Mouse (Mus musculus) heart, adult 11 months (tissue): ENCODE results near the gene Ndufb5.

Experiments
- DNase-seq: peaks from one replicate; pipeline ENCODE4 v3.0.0; 2022

Gene Ndufb5

GRCm38 (mm10) chr3:32736244-32737171 lies at the start of gene Ndufb5:
Gene Ndufb5, plus strand, starts transcription at chr3:32736990.
- peak; percentile 100 for DNase-seq

- DNase-seq: peak; percentile 13
Measured at GRCm38 (mm10) chr3:32687156-32687555, 49.6 kb upstream of the Ndufb5 start.

GRCm38 (mm10) chr3:32689567-32689999 lies 47.2 kb upstream of the Ndufb5 start:
- peak; percentile 85 for DNase-seq

- peak; percentile 52 for DNase-seq
Measured at GRCm38 (mm10) chr3:32690008-32690407, 46.8 kb upstream of the Ndufb5 start.

GRCm38 (mm10) chr3:32690901-32691300 lies 45.9 kb upstream of the Ndufb5 start:
- peak; percentile 15 for DNase-seq

GRCm38 (mm10) chr3:32691841-32692240 lies 44.9 kb upstream of the Ndufb5 start:
- DNase-seq: peak; percentile 73

GRCm38 (mm10) chr3:32694211-32694610 lies 42.6 kb upstream of the Ndufb5 start:
- no peak for DNase-seq

- no peak for DNase-seq
Measured at GRCm38 (mm10) chr3:32694737-32695582, 41.8 kb upstream of the Ndufb5 start.

- DNase-seq: no peak
Measured at GRCm38 (mm10) chr3:32695583-32695980, 41.2 kb upstream of the Ndufb5 start.

GRCm38 (mm10) chr3:32698228-32698863 lies 38.4 kb upstream of the Ndufb5 start:
- DNase-seq: peak; percentile 97

- DNase-seq: peak; percentile 23
Measured at GRCm38 (mm10) chr3:32704021-32704420, 32.8 kb upstream of the Ndufb5 start.

- DNase-seq: peak; percentile 52
Measured at GRCm38 (mm10) chr3:32704632-32705031, 32.2 kb upstream of the Ndufb5 start.

GRCm38 (mm10) chr3:32705647-32706348 lies 31.0 kb upstream of the Ndufb5 start, which contains the start of gene Actl6a:
Gene Actl6a, plus strand, starts transcription at chr3:32706298.
- DNase-seq: peak; percentile 51

- no peak for DNase-seq
Measured at GRCm38 (mm10) chr3:32708052-32708367, 28.8 kb upstream of the Ndufb5 start.

- peak; percentile 100 for DNase-seq
Measured at GRCm38 (mm10) chr3:32708368-32709231, 28.2 kb upstream of the Ndufb5 start.

- no peak for DNase-seq
Measured at GRCm38 (mm10) chr3:32709388-32709787, 27.4 kb upstream of the Ndufb5 start.

GRCm38 (mm10) chr3:32713711-32714110 lies 23.1 kb upstream of the Ndufb5 start:
- peak; percentile 27 for DNase-seq

GRCm38 (mm10) chr3:32717403-32717802 lies 19.4 kb upstream of the Ndufb5 start:
- DNase-seq: peak; percentile 76

GRCm38 (mm10) chr3:32718271-32718670 lies 18.5 kb upstream of the Ndufb5 start:
- DNase-seq: peak; percentile 59

- peak; percentile 51 for DNase-seq
Measured at GRCm38 (mm10) chr3:32724191-32724590, 12.6 kb upstream of the Ndufb5 start.

GRCm38 (mm10) chr3:32725951-32726350 lies 10.8 kb upstream of the Ndufb5 start:
- DNase-seq: peak; percentile 66
